Mouse (Mus musculus) spleen, embryonic (tissue): ENCODE data around the gene Emx1.

Source experiments
- CTCF ChIA-PET: fragments of 350-600 bp; sonication (Branson Sonifier 250); formaldehyde crosslinking; loops from one replicate; lab custom pipeline; 2022; lab: Charles Lee

Emx1 gene

GRCm38 (mm10) chr6:85230762-85231161 lies 43.5 kb downstream of the Emx1 start:
- CTCF ChIA-PET = no interaction called here

- CTCF ChIA-PET = no interaction called here
Observed at GRCm38 (mm10) chr6:85231469-85231868, 44.2 kb downstream of the Emx1 start.

- CTCF ChIA-PET = no interaction called here
Observed at GRCm38 (mm10) chr6:85232045-85232444, 44.8 kb downstream of the Emx1 start.

- CTCF ChIA-PET = no interaction called here
Observed at GRCm38 (mm10) chr6:85232836-85233623, 45.8 kb downstream of the Emx1 start.

- CTCF ChIA-PET = interaction anchor here (0.6 kb wide), 1 partner anchor 38 kb away, joined by 7 read pairs; no protein-coding TSS in a partner anchor
Observed at GRCm38 (mm10) chr6:85234796-85235195, 47.6 kb downstream of the Emx1 start.

GRCm38 (mm10) chr6:85237001-85237400 lies 49.8 kb downstream of the Emx1 start:
- CTCF ChIA-PET = no interaction called here

GRCm38 (mm10) chr6:85237595-85238337 lies 50.5 kb downstream of the Emx1 start:
- CTCF ChIA-PET = no interaction called here

- CTCF ChIA-PET = no interaction called here
Observed at GRCm38 (mm10) chr6:85239044-85239489, 51.8 kb downstream of the Emx1 start.

GRCm38 (mm10) chr6:85249821-85250220 lies 62.6 kb downstream of the Emx1 start:
- CTCF ChIA-PET = no interaction called here

- CTCF ChIA-PET = no interaction called here
Observed at GRCm38 (mm10) chr6:85250811-85251241, 63.6 kb downstream of the Emx1 start.

- CTCF ChIA-PET = no interaction called here
Observed at GRCm38 (mm10) chr6:85252251-85253058, 65.2 kb downstream of the Emx1 start.

- CTCF ChIA-PET = no interaction called here
Observed at GRCm38 (mm10) chr6:85253275-85253674, 66.0 kb downstream of the Emx1 start.
